Mouse (Mus musculus) yolk sac, embryonic 10.5 days (tissue): ENCODE results near the gene Prickle2.

Experiments
- DNase-seq: peaks from one replicate; pipeline ENCODE4 v3.0.0-alpha.2; 2017; ENCODE audit warnings: low spot score

The Prickle2 gene

GRCm38 (mm10) chr6:92517002-92517401 lies 189.0 kb downstream of the Prickle2 start:
- no peak for DNase-seq

- DNase-seq: no peak
Observed at GRCm38 (mm10) chr6:92512001-92512400, 194.0 kb downstream of the Prickle2 start.

DNA sequence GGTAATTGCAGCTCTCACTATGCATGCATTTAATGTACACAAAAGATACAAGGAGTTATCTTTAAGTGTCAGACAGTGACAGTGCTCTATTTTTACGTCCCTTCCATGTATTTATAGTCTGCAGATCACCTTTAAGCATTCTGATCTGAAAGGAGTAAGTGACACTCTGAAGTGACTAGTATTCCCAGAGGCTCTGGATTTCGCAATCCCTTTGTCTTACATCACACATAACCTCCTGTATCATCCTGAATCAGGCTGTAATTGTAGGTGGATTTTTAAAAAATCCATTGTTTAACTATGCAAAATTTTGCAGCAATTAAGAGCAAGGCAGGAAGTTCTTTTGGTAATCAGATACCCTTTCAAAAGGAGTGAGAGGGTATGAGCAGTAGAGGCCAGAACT lies 196.2 kb downstream of the Prickle2 start:
- no peak for DNase-seq

DNA sequence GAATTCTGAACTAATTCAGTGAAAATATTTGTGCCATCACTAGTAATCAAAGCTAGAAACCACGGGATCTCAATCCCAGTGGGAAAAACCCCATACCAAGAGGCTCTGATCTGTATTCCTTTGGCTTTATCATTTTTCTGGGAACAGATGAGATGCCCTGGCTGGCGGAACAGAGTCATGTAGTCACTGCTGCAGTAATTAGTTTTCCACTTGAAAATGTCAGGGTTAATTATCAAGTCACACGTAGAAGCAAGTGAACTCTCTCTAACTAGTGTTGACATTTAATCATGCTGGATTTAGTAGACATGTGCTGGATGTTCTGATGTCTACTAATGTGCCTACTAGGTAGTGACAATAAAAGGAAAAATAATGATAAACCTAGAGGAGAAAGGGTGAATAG lies 199.7 kb downstream of the Prickle2 start:
- no peak for DNase-seq

- peak; percentile 18 for DNase-seq
Observed at GRCm38 (mm10) chr6:92499449-92499848, 206.5 kb downstream of the Prickle2 start.

DNA sequence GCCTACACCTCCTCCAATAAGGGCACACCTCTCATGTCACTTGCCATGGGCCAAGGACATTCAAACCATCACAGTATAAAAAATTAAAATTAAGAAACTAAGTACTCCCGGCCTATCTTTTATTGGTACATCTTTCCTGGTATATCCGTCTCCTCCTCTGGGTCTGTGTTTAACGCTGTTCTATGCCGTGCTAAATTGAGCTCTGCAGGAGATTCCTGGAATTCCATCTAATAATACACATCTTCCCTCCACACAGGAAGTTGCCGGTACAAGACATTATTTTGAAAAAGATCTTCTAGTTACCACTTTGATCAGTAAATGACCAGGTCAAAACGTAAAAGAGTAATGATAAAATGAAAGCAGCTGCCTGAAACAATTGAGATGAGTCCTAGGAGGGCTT lies 207.4 kb downstream of the Prickle2 start:
- no peak for DNase-seq

- DNase-seq: no peak
Observed at GRCm38 (mm10) chr6:92497279-92497678, 208.7 kb downstream of the Prickle2 start.

GRCm38 (mm10) chr6:92495500-92495899 lies 210.5 kb downstream of the Prickle2 start:
- no peak for DNase-seq

- DNase-seq: no peak
Observed at GRCm38 (mm10) chr6:92481690-92481956, 224.3 kb downstream of the Prickle2 start.

- DNase-seq: peak; percentile 46
Observed at GRCm38 (mm10) chr6:92480941-92481689, 224.8 kb downstream of the Prickle2 start.

DNA sequence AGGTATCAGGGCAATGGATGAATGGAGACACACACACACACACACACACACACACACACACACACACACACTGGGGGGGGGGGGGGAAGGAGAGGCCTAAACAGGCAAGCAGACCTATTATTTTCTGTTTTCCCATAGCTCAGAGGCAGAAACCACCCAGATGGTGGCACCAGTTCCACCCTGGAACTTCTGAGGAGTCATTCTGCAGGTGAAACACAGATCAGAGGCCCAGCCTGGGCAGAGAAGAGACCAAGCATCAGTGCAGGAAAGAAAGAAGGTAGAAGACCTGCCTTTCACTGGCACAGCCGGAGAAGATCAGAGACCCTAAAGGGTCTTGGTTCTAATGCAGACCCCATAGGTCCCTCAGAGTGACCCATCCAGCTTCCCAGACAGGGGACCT lies 227.3 kb downstream of the Prickle2 start:
- DNase-seq: no peak

- no peak for DNase-seq
Observed at GRCm38 (mm10) chr6:92477621-92478020, 228.3 kb downstream of the Prickle2 start.

DNA sequence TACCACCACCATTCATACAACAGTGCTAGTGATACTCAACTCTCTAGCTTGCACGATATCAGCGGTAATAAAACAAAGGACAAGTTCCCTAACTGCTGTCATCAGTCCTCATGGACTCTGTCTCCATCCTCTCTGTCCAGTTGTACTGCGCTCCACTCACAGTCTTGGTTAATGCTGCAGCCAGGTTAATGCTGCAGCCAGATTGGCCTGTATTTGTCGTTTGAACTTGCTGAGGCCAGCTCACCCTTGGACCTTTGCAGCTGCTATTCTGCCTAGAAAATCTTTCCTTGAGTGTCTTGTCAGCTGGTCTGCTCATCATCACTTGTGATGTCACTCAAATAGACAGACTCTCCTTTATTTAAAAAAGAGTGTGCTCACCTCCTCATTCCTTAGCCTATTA lies 236.5 kb downstream of the Prickle2 start:
- no peak for DNase-seq

DNA sequence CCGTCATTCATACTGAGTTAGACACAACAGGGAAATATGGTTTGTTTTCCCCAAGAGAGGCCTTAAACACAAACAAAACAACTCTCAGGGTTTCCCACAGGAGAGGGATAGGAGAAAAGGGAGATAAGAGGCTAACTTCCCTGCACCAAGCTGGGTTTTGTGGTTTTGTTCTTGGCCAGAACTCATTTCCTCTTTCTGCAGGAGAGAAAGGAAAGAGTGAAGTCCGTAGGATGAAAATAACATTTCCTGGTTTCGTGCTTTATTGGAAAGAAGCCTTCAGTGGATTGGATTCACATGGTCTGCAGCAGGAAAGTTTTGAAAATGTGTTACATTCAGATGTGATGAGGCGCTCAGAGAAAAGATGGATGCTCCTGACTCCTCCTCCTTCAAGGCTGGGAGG lies 237.1 kb downstream of the Prickle2 start:
- DNase-seq: no peak

- DNase-seq: no peak
Observed at GRCm38 (mm10) chr6:92468383-92468791, 237.6 kb downstream of the Prickle2 start.

GRCm38 (mm10) chr6:92467343-92467742 lies 238.6 kb downstream of the Prickle2 start:
- no peak for DNase-seq

DNA sequence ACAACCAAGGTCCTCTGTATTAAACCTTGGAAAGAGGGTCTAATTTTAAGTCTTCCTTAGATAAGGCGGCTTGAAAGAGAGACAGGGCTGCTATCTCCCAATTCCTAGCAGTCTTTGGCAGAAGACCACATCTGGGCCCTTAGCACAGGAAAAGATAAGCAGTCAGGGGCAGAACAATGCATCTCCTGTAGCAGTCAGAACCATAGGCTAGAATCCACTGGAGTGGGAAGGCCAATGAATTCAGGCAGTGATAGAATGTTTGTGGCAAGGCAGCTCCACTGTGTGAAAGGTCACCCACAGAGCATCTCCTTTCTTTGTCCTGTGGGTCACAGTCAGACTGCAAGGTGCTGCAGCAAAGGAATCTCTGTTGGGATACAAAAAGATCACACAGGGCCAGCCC lies 240.3 kb downstream of the Prickle2 start:
- no peak for DNase-seq

DNA sequence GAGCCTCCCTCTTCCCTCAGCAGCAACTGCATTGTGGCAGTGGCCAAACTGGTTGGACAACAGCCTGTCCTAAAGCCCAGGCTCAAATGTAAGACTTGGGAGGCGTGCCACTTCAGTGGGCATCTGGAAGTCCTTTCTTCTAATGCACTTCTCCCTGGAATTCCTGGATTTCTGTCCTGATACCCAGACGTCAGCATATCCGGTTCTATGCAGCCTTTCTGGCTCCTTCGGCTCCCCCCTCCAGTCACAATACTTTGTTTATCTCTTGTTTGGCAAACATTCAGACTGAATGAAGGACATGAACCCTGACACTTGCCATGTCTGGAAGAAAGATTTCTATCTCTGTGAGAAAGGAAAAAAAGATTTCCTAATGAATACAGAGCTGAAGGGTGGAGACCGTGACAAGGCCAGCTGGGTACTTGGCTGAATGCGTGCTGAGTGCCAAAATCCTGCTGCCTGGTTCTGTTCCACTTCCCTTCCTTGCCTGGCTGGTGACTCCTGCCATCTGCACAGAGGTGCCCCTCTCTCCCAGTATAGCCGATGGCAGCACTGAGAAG lies 241.1 kb downstream of the Prickle2 start:
- peak; percentile 38 for DNase-seq

- DNase-seq: peak; percentile 54
Observed at GRCm38 (mm10) chr6:92463768-92464167, 242.2 kb downstream of the Prickle2 start.

- no peak for DNase-seq
Observed at GRCm38 (mm10) chr6:92460750-92461149, 245.2 kb downstream of the Prickle2 start.

GRCm38 (mm10) chr6:92458026-92458425 lies 247.9 kb downstream of the Prickle2 start:
- no peak for DNase-seq

- DNase-seq: no peak
Observed at GRCm38 (mm10) chr6:92451421-92451820, 254.5 kb downstream of the Prickle2 start.

GRCm38 (mm10) chr6:92449956-92450355 lies 256.0 kb downstream of the Prickle2 start:
- no peak for DNase-seq

GRCm38 (mm10) chr6:92446662-92447061 lies 259.3 kb downstream of the Prickle2 start:
- no peak for DNase-seq
